Mouse (Mus musculus) midbrain, embryonic 11.5 days (tissue): Measurements from ENCODE around the gene Ddit4l. TPM values are rescaled to one million over a fixed set of nuclear protein-coding genes. Genes with fewer than 3 reads are reported as not detected.
"Not testable (repeated sequence)": the region's sequence is repeated elsewhere in the genome, so short reads cannot be mapped to it uniquely, and the experiment has no call there.

ENCODE experiments used
- ATAC-seq: fragments of 200-750 bp; cut with Nextera tagmentation; 2 replicates; pipeline ENCODE4 v1.8.0; 2017; ENCODE audit warnings: moderate TSS enrichment, moderate library complexity; ENCODE audit not compliant: low FRiP score
- DNase-seq: peaks from one replicate; pipeline ENCODE4 v3.0.0; 2015; ENCODE audit warnings: low spot score; ENCODE audit errors: missing footprints
- H3K27ac ChIP-seq: fragments of 300-500 bp; sonication (generic); 2 replicates; pipeline ENCODE4 v1.5.1; 2014; ENCODE audit warnings: low read depth, low read length
- H3K27me3 ChIP-seq: fragments of 300-500 bp; sonication (generic); 2 replicates; pipeline ENCODE4 v1.6.1; 2014; ENCODE audit warnings: mild to moderate bottlenecking, low read length, moderate library complexity, mixed read lengths; ENCODE audit not compliant: control insufficient read depth, insufficient read depth
- H3K36me3 ChIP-seq: fragments of 300-500 bp; sonication (generic); 2 replicates; pipeline ENCODE4 v1.6.1; 2014; ENCODE audit warnings: mild to moderate bottlenecking, low read length, moderate library complexity, mixed read lengths; ENCODE audit not compliant: control insufficient read depth, insufficient read depth
- H3K4me1 ChIP-seq: fragments of 300-500 bp; sonication (generic); 2 replicates; pipeline ENCODE4 v1.6.1; 2014; ENCODE audit warnings: low read length; ENCODE audit not compliant: control insufficient read depth, insufficient read depth
- H3K4me2 ChIP-seq: fragments of 300-500 bp; sonication (generic); 2 replicates; pipeline ENCODE4 v1.6.1; 2014; ENCODE audit warnings: mild to moderate bottlenecking, moderate library complexity
- H3K4me3 ChIP-seq: fragments of 300-500 bp; sonication (generic); 2 replicates; pipeline ENCODE4 v1.5.1; 2014; ENCODE audit warnings: low read depth, low read length
- H3K9ac ChIP-seq: fragments of 300-500 bp; sonication (generic); 2 replicates; pipeline ENCODE4 v1.6.1; 2014; ENCODE audit warnings: low read length
- H3K9me3 ChIP-seq: fragments of 300-500 bp; sonication (generic); 2 replicates; pipeline ENCODE4 v1.6.1; 2016; ENCODE audit warnings: low read length; ENCODE audit not compliant: control insufficient read depth
- WGBS: fragments of 180-500 bp; shearing (Covaris S2); extraction: QIAGEN DNeasy Blood & Tissue Kit; methylation state at CpG from one replicate; pipeline ENCODE4 v1.1.7; 2014; 5-methylcytosine and 5-hydroxymethylcytosine counted together
- polyA plus RNA-seq: library from polyadenylated mRNA; unstranded; fragments of >200 nt; fragmentation: Nextera tagmentation; extraction: Ambion mirVana; gene quantifications from 2 replicates; pipeline ENCODE4 v1.2.1, GENCODE M21; 2014

Gene Ddit4l
- 13.7 and 16.8 TPM in 2 replicates for polyA plus RNA-seq

DNA sequence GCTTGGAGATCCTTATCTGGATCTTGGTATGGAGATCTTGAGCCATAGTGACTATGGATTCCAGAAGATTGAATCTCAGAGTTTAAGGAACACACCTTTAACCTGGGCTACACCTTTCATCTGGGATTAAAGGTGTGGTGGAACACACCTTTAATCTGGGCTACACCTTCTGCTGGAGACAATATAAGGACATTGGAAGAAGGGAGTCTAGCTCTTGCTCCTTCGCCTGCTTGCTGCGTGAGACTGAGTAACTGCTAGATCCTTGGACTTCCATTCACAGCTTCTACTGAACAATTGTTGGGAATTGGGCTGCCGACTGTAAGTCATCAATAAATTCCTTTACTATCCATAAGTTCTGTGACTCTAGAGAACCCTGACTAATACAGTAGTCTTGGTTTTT, at the start of gene Ddit4l:
Gene Ddit4l (plus strand): TSS at position 301 of the 400 bp plus-strand sequence.
- H3K27ac ChIP-seq, H3K9ac ChIP-seq, H3K4me3 ChIP-seq, ATAC-seq, H3K4me2 ChIP-seq, H3K9me3 ChIP-seq, H3K27me3 ChIP-seq, H3K36me3 ChIP-seq, DNase-seq: not testable (repeated sequence)
- peaks cover 20% of the 10 kb centered on the region for H3K4me1 ChIP-seq
- 95% methylated on average over 3 of the region's 3 CpGs for WGBS

DNA sequence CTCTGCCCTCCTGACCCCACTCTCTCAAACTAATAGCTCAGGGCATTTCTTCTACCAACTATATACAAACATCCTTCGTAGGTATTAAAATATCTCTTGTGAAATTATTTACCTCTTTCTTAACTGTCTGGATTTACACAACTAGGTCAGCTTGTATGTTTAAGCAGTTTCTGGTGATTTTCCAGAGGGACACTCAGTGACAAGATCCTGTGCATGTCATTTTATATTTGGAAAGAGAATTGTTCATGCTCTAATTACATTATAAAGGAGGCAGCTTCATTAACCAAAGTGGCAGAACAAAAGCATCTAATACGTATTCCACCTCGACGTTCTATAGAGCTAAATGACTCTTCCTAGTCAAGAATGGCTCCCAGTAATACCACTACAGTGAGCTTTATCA, 45.3 kb upstream of the Ddit4l start:
- Histone ChIP-seq H3K9me3 (no peaks in the 10 kb centered on the region), H3K4me3 (no peak overlapping the region), H3K36me3 (no peaks in the 10 kb centered on the region), H3K27me3 (no peaks in the 10 kb centered on the region), H3K4me2 (no peak overlapping the region), H3K4me1 (no peaks in the 10 kb centered on the region), H3K27ac (no peak overlapping the region), H3K9ac (no peak overlapping the region)
- no peak for ATAC-seq
- DNase-seq = no peak
- 88% methylated on average over 4 of the region's 4 CpGs for WGBS

DNA sequence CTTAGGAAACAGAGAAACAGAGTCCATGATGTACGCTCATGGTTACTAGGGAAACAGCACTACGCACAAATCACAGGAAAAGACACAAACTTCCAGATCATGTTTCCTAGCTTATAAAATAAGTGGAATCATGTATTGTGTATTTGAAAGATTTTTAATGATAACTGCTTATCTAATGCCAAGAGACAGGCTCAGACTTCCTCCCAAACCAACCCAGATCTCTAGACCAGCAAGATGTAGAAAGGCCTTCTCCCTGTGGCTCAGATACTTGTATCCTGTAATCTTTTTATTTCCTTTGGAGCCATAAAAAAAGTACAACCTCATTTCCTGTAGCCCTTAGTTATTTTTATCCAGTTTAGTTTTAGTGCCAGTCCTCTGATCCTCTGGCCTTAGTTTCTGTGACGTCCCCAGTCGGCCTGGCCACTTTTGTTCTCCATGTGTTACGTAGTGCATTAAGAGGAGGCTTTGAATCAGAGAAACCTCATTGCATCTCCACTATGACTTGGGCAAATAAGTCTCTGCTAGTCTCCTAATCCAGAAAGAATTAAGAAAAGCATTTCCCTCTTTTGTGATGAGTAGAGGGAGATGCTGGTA, 34.9 kb upstream of the Ddit4l start:
- Histone ChIP-seq H3K27ac (no peak overlapping the region), H3K4me3 (no peak overlapping the region), H3K27me3 (no peaks in the 10 kb centered on the region), H3K4me1 (no peaks in the 10 kb centered on the region), H3K36me3 (no peaks in the 10 kb centered on the region), H3K9me3 (no peaks in the 10 kb centered on the region), H3K4me2 (no peak overlapping the region), H3K9ac (no peak overlapping the region)
- DNase-seq (peak; percentile 53), ATAC-seq (no peak)
- 85% methylated on average over 5 of the region's 5 CpGs for WGBS

DNA sequence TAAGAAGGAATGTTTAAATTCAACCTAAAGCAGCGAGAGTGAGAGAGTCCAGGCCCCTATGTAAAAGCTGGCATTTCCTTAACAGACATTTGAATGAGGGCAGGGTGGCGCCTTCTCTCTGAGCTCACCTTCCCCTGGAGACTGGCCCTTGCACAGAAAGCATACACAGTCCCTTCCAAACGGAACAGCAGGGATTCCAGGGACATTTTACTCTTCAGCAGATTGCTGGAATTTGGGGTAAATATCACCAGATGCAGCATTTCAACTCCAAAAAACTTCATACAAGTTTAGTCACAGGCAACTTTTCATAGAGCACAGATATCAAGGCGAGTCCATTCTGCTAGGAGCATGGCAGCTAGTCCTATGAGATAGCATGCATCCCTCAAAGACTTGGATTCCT, 31.6 kb upstream of the Ddit4l start:
- Histone ChIP-seq H3K9ac (no peak overlapping the region), H3K27me3 (no peaks in the 10 kb centered on the region), H3K4me1 (peaks cover 3% of the 10 kb centered on the region; the same call in 1 of the 2 replicates), H3K4me2 (no peak overlapping the region), H3K27ac (no peak overlapping the region), H3K9me3 (no peaks in the 10 kb centered on the region), H3K36me3 (no peaks in the 10 kb centered on the region), H3K4me3 (no peak overlapping the region)
- DNase-seq (peak; percentile 1), ATAC-seq (no peak)
- WGBS = 78% methylated on average over 4 of the region's 4 CpGs

DNA sequence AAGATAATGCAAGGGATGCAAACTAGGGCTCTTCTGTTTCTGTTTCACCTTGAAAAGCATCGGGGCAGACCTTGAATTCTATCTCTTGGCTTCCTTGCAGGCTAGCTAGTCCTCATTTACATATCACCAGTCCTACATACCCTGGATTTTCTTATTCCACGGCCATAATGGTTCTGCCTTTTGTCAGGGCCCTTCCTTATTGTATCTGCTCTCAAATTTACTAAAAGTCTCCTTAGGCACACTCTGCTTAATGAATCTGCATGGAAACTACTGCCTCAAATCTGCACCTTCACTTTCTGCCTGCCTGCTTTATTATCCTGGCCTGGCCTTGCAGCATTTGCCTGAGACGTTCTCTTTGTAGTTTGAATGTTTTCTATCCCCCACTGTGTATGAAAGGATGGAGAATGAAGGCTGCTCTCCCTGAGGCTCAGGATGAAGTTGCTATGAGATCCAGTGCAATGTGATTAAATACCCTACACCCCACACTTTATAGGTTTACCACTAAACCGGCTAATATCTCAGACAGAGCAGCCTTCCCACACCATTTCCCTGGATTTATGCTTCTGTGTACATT, 27.0 kb upstream of the Ddit4l start:
- 46% methylated on average over 4 of the region's 4 CpGs for WGBS
- Histone ChIP-seq H3K27ac (no peak overlapping the region), H3K4me3 (no peak overlapping the region), H3K9ac (no peak overlapping the region), H3K27me3 (no peaks in the 10 kb centered on the region), H3K36me3 (no peaks in the 10 kb centered on the region), H3K9me3 (no peaks in the 10 kb centered on the region), H3K4me1 (peaks cover 3% of the 10 kb centered on the region; the same call in 1 of the 2 replicates), H3K4me2 (no peak overlapping the region)
- peak; percentile 79 for DNase-seq
- no peak for ATAC-seq

DNA sequence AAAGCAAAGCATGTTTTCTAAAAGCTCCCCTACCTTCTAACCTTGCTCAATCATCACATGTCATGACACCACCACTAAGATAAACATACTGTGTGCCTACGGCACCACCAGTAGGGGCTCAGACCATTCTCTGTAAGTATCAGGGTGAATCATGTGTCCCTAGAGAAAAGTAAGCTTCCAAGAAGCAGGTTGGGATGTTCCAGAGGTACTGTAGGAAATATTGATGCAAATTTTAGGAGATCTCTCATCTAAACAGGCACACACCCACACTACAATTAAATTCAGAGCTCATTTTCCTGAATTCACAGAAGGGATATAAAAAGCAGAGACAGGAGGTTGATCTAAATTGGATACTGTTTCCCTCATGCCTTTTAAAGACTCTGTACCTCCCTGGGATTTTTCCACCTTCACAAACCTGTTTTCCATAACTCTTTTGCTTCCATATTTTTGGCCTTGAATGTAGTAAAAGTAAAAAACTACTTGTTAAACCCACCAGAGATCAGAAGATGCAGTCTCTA, 12.4 kb upstream of the Ddit4l start:
- DNase-seq (no peak), ATAC-seq (no peak)
- H3K27ac ChIP-seq = no peak overlapping the region
- WGBS = 80% methylated on average over 1 of the region's 1 CpGs
- H3K4me3 ChIP-seq = no peak overlapping the region
- no peaks in the 10 kb centered on the region for H3K27me3 ChIP-seq
- no peaks in the 10 kb centered on the region for H3K4me1 ChIP-seq
- H3K36me3 ChIP-seq = no peaks in the 10 kb centered on the region
- no peak overlapping the region for H3K4me2 ChIP-seq
- H3K9ac ChIP-seq = no peak overlapping the region
- H3K9me3 ChIP-seq = no peaks in the 10 kb centered on the region

DNA sequence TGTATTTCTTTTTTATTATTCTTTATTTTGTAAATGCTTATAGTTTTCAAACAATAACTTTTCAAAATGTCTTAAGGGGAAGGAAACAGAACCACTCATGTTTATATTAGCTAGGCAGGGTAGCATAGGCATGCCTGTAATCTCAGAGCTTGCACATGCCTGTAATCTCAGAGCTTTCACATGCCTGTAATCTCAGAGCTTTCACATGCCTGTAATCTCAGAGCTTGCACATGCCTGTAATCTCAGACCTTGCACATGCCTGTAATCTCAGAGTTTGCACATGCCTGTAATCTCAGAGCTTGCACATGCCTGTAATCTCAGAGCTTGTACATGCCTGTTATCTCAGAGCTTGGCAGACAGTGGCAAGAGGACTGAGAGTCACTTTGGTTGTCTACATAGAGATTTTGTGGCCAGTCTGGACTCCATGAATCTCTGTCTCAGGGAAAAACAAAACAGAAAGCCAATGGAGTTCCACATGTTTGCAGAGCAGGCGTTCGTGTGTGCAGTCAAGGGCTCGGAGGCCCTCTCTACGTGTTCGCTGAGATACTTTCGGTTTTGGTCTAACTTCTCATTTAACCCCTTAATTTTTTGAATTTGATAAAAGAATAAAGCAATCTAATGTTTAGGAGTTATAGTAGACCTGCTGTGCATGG, 10.8 kb upstream of the Ddit4l start:
- Histone ChIP-seq H3K27ac (no peak overlapping the region), H3K9ac (no peak overlapping the region), H3K4me2 (no peak overlapping the region), H3K27me3 (no peaks in the 10 kb centered on the region), H3K36me3 (no peaks in the 10 kb centered on the region), H3K9me3 (no peaks in the 10 kb centered on the region), H3K4me3 (no peak overlapping the region), H3K4me1 (no peaks in the 10 kb centered on the region)
- WGBS = 96% methylated on average over 6 of the region's 6 CpGs
- DNase-seq = peak; percentile 28
- ATAC-seq = no peak

DNA sequence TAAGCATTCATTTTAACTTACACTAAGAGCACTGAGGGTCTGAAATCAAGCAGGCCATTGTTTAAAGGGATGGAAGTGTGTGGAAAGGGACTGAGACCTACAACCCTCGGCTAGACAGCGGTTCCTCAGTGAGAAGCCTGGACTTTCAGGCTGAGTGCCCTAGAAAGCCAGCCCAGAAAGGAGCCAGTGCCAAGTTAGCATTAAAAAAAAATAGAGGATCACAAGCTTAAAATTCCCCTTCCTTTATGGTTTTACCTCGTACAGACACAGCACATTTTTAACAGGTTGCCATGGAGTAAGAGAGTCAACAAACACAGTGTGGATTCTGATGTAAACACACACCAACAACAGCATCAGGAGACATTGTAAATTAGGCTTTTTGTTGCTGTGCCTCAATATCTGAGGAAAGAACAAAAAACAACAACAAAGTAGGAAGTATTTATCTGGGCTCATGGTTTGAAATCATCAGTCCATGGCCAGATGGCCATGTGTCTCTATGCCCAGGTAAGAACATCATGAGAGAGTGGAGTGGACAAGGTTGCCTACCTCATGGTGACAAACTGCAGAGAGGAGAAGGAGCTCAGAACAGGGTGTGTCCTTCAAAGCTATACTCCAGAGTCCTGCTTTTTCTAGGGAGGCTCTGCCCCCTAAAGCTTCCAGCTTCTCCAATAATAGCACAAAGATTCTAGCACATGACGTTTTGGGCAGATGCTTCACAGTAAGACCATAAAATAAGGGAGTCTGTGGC, 10.1 kb upstream of the Ddit4l start:
- ATAC-seq = no peak
- WGBS = 73% methylated on average over 4 of the region's 4 CpGs

DNA sequence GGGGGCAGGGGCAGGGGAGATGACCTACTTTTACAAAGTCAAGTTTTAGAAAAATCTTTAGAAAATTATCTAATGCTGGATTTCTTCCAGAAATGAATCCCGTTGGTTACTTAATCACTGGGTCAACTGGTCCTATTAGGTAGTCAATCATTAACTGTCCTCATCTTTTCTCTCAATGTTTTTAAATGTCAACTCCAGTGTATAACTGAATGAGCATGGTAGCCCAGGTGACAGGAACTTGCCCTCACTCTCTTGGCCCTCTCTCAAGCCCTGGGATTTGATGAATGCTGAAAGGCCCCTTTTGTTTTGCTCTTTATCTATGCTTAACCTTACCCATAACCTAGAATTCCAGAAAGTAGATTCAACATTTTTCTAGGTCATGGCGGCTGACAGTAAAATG, 9.4 kb upstream of the Ddit4l start:
- DNase-seq = no peak
- Histone ChIP-seq H3K36me3 (no peaks in the 10 kb centered on the region), H3K27me3 (no peaks in the 10 kb centered on the region), H3K9me3 (no peaks in the 10 kb centered on the region), H3K4me1 (no peaks in the 10 kb centered on the region), H3K27ac (no peak overlapping the region), H3K9ac (no peak overlapping the region), H3K4me2 (no peak overlapping the region), H3K4me3 (no peak overlapping the region)
- 86% methylated on average over 2 of the region's 2 CpGs for WGBS
- no peak for ATAC-seq

More for the DNA sequence above, 10.1 kb upstream of the Ddit4l start:
- DNase-seq = peak; percentile 78
- no peak overlapping the region for H3K4me3 ChIP-seq
- no peaks in the 10 kb centered on the region for H3K9me3 ChIP-seq
- H3K4me1 ChIP-seq = no peaks in the 10 kb centered on the region
- H3K27ac ChIP-seq = no peak overlapping the region
- H3K4me2 ChIP-seq = no peak overlapping the region
- no peaks in the 10 kb centered on the region for H3K27me3 ChIP-seq
- H3K9ac ChIP-seq = no peak overlapping the region
- H3K36me3 ChIP-seq = no peaks in the 10 kb centered on the region
